8 mouse cellular contexts compared by ENCODE assay signal in genomic region chr8:107150057-107150403, GRCm38 (mm10). TPM values are rescaled to one million over a fixed set of nuclear protein-coding genes. Genes with fewer than 3 reads are reported as not detected.
DNase-seq lines count a peak whose midpoint lies in the region; ATAC-seq and TF ChIP-seq lines count a peak whose summit lies in the region.

No protein-coding gene starts in this region.

- in situ Hi-C loops in CH12.LX (cut with MboI; ENCODE audit: low pct_ligation_motif_present, low pct_unique_long_range_greater_than_20kb, low sequenced_read_pairs), result no loop called here

- no peak for TF ChIP-seq CTCF in CH12.LX (conservative IDR thresholded peaks at IDR 0.05 in 1 of 2, IDR thresholded peaks at IDR 0.05 in 1 of 2; ENCODE audit: low read depth in 2 of 2, low read length in 2 of 2)

- H3K79me2 ChIP-seq in CH12.LX (replicated peaks; ENCODE audit: control insufficient read depth, extremely low read depth, insufficient read depth, poor library complexity, severe bottlenecking), result peaks cover 34% of the 10 kb centered on the region
- peaks cover 45% of the 10 kb centered on the region for H3K79me2 ChIP-seq in macrophage (ENCODE audit: inconsistent target)

- dilution Hi-C loops in CH12.LX (cut with MboI; ENCODE audit: extremely low pct_ligation_motif_present, extremely low pct_unique_long_range_greater_than_20kb, low sequenced_read_pairs), result no loop called here

- peaks cover 5 to 23% of the 10 kb centered on the region in 2 experiments for H3K4me1 ChIP-seq in CH12.LX (ENCODE audit: control insufficient read depth in 1 of 2, insufficient read depth in 2 of 2)
- peaks cover 13% of the 10 kb centered on the region for H3K4me1 ChIP-seq in forebrain, embryonic 15.5 days

- H3K36me3 ChIP-seq in CH12.LX (replicated peaks in 1 of 2; ENCODE audit: control insufficient read depth in 1 of 2, insufficient read depth in 1 of 2, low read length in 1 of 2) (peaks cover 16 to 25% of the 10 kb centered on the region in 2 experiments), macrophage (ENCODE audit: inconsistent target) (peaks cover under 1% of the 10 kb centered on the region; the same call in 1 of the 2 replicates)
- H3K36me3 ChIP-seq in forebrain, embryonic 15.5 days, result peaks cover 9% of the 10 kb centered on the region

- H3K9ac ChIP-seq in CH12.LX (ENCODE audit: insufficient read depth, low read depth), result peak overlapping the region; percentile 59
- peak overlapping the region; percentile 81 for H3K9ac ChIP-seq in forebrain, embryonic 15.5 days (replicated peaks)

- peaks cover 2% of the 10 kb centered on the region for H3K9me3 ChIP-seq in CH12.LX (replicated peaks; ENCODE audit: low read length)
- H3K9me3 ChIP-seq in forebrain, embryonic 15.5 days, result no peaks in the 10 kb centered on the region

- no peaks in the 10 kb centered on the region for H3K27me3 ChIP-seq in CH12.LX (replicated peaks)
- no peaks in the 10 kb centered on the region for H3K27me3 ChIP-seq in forebrain, embryonic 15.5 days

- H3K4me2 ChIP-seq in CH12.LX (ENCODE audit: insufficient read depth, low read depth, poor library complexity, severe bottlenecking), result peak overlapping the region; percentile 79
- H3K4me2 ChIP-seq in forebrain, embryonic 15.5 days (replicated peaks), result peak overlapping the region; percentile 77

- H3K4me3 ChIP-seq in CH12.LX (replicated peaks in 1 of 3; ENCODE audit: low read depth in 2 of 3, low read length in 2 of 3, poor library complexity in 1 of 3) (peak overlapping the region; percentile 8 to 70 (median 31)), macrophage (ENCODE audit: inconsistent target) (peak overlapping the region; percentile 75)
- H3K4me3 ChIP-seq in forebrain, embryonic 15.5 days, result peak overlapping the region; percentile 86

- WGBS in forebrain, embryonic 15.5 days, result 23% methylated on average over 6 of the region's 6 CpGs
- 35% methylated on average over 6 of the region's 6 CpGs for WGBS in macrophage (ENCODE audit: missing documents)

- no peak for TF ChIP-seq RAD21 in CH12.LX (IDR thresholded peaks at IDR 0.05; ENCODE audit: low read depth, low read length)

- peak; percentile 7; the same call in 1 of the 2 replicates for ATAC-seq in frontal cortex, adult (ENCODE audit: low TSS enrichment)
- peak; percentile 57 for ATAC-seq in forebrain, embryonic 15.5 days (replicated peaks)

- no peak for DNase-seq in frontal cortex, postnatal 36 days (ENCODE audit: low spot score in 2 of 2)
- DNase-seq in CH12.LX (ENCODE audit: extremely low read depth), result no peak
- no peak for DNase-seq in right cerebral cortex, postnatal 10 days (ENCODE audit: low spot score in 2 of 2)
- DNase-seq in spleen, postnatal 4 days (ENCODE audit: low spot score in 2 of 2), result no peak
- no peak for DNase-seq in urinary bladder, adult 18-20 months (ENCODE audit: low spot score in 2 of 2)

- TF ChIP-seq POLR2A in CH12.LX (IDR thresholded peaks at IDR 0.05; ENCODE audit: low read depth, low read length), result no peak

- H3K27ac ChIP-seq in CH12.LX (ENCODE audit: insufficient read depth, low read depth) (no peak overlapping the region), macrophage (peak overlapping the region; percentile 86)
- peak overlapping the region; percentile 74 for H3K27ac ChIP-seq in forebrain, embryonic 15.5 days (replicated peaks)

- no peak for TF ChIP-seq EP300 in CH12.LX (IDR thresholded peaks at IDR 0.05; ENCODE audit: low read length)

TF ChIP-seq in CH12.LX, 34 proteins besides CTCF, POLR2A, EP300 and RAD21:
- no peak for TF ChIP-seq JUND (conservative IDR thresholded peaks at IDR 0.05; ENCODE audit: low read depth, low read length)
- TF ChIP-seq MAZ (IDR thresholded peaks at IDR 0.05; ENCODE audit: low read depth, low read length), result 0 out of 2 replicates have a peak, but pooled peaks have one; percentile 12
- no peak for TF ChIP-seq USF2 (conservative IDR thresholded peaks at IDR 0.05; ENCODE audit: low read depth, low read length)
- no peak for TF ChIP-seq MYC (IDR thresholded peaks at IDR 0.05; ENCODE audit: low read depth, low read length)

RNA-seq across cellular contexts. Expression of gene Cyb5b, which starts 0.4 kb away (rescaled TPM):
- total RNA-seq in CH12.LX (2012; rRNA removed) (74.0 and 90.8 TPM in 2 replicates), CH12.LX (2014; rRNA removed) (146 and 156 TPM in 2 replicates)
- polyA plus RNA-seq in CH12.LX (2012; ENCODE audit: insufficient read length, low read depth) (107 and 108 TPM in 2 replicates), macrophage (2018) (54.2 to 89.4 TPM (median 60.7 TPM) in 3 replicates)
- polyA plus RNA-seq in forebrain, embryonic 15.5 days (2015; fragmentation: Nextera tagmentation; extraction: Ambion mirVana), result 103 and 105 TPM in 2 replicates
- 10 to 100 TPM in 25 of 26 experiments, 1 to 10 TPM in 1; 9.6 to 48.2 (median 24.4) TPM for total RNA-seq in macrophage (2018; cell fraction: chromatin; rRNA removed)
- total RNA-seq in macrophage (2018; cell fraction: cytosol; rRNA removed), result 10 to 100 TPM; 50.3 to 81.5 (median 68.9) TPM
- 100 to 1,000 TPM in 1 of 26 experiments, 10 to 100 TPM in 25; 24.7 to 103 (median 44.2) TPM for total RNA-seq in macrophage (2018; cell fraction: nucleus; rRNA removed)

RNA-seq across cellular contexts. Expression of gene Terf2, which starts 53.7 kb away (rescaled TPM):
- total RNA-seq in CH12.LX (2012; rRNA removed) (12.5 and 14.5 TPM in 2 replicates), CH12.LX (2014; rRNA removed) (18.3 and 21.0 TPM in 2 replicates)
- polyA plus RNA-seq in CH12.LX (2012; ENCODE audit: insufficient read length, low read depth) (33.2 and 33.7 TPM in 2 replicates), macrophage (2018) (14.2 to 26.8 TPM (median 18.9 TPM) in 3 replicates)
- polyA plus RNA-seq in forebrain, embryonic 15.5 days (2015; fragmentation: Nextera tagmentation; extraction: Ambion mirVana), result 22.8 and 26.1 TPM in 2 replicates
- 10 to 100 TPM; 25.2 to 94.7 (median 54.3) TPM for total RNA-seq in macrophage (2018; cell fraction: chromatin; rRNA removed)
- total RNA-seq in macrophage (2018; cell fraction: cytosol; rRNA removed), result 10 to 100 TPM in 23 of 26 experiments, 1 to 10 TPM in 3; 9.3 to 21.1 (median 15.1) TPM
- 10 to 100 TPM; 18.0 to 56.8 (median 28.8) TPM for total RNA-seq in macrophage (2018; cell fraction: nucleus; rRNA removed)

Comparison
In these comparisons a context has a peak if more than half of its experiments do, and no peak if none do; other contexts are left out.
1. H3K4me3 ChIP-seq: peak in every context shown above with its lines; median percentile 86 in forebrain, embryonic 15.5 days; 75 in macrophage; 31 in CH12.LX.